Mouse (Mus musculus) cerebellum, adult 9-10 months (tissue): ENCODE data around the gene Piezo1.

ENCODE experiments used
- DNase-seq: peaks from one replicate; pipeline ENCODE4 v3.0.0; 2022

Piezo1 gene

GRCm38 (mm10) chr8:122569996-122570395 is 18.9 kb upstream of the Piezo1 start:
- DNase-seq = no peak

GRCm38 (mm10) chr8:122569329-122569728 is 18.2 kb upstream of the Piezo1 start:
- no peak for DNase-seq

DNA sequence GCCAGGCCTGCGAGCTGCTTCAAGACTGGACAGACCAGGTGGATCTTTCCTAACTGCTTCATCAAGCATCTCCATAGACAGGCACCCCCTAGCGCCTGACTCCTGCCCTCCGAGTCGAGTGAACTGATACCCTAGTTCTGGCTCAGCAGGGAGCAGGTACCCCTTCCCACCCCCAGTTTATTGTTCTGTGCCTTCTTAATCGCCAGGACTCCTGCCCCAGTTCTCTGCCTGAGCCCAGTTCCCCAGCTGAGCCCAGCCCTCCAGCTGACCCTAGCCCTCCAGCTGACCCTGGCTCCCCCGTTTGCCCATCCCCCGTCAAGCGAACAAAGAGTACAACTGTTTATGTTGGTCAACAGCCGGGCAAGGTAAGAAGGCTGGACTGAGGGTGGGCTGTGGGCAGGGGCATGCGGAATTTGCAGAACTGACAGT is 17.8 kb upstream of the Piezo1 start:
- peak; percentile 68 for DNase-seq

GRCm38 (mm10) chr8:122568109-122568504 is 17.0 kb upstream of the Piezo1 start:
- no peak for DNase-seq

GRCm38 (mm10) chr8:122567361-122568108 is 16.4 kb upstream of the Piezo1 start, which contains the start of gene Cdt1:
Gene Cdt1, plus strand, starts transcription at chr8:122568015.
- peak; percentile 96 for DNase-seq

DNA sequence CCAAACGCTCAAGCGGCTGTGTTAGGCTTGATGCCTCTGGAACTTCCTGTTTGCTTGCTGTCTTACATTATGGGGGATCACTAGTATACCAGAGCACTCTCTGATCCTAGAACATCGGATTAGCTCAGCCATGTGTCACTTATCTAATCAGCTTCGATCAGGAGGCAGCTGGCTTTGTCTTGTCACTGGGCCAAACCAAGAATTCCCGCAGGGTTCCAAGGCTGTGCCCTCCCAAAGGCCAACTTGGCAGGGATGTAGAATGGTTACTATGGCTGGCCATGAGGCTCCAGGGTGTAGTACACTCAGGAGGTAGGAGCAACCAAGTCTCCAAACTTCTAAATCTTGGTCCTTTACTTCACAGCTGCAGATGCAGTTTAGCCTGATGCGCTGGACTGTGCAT is 15.6 kb upstream of the Piezo1 start:
- no peak for DNase-seq

DNA sequence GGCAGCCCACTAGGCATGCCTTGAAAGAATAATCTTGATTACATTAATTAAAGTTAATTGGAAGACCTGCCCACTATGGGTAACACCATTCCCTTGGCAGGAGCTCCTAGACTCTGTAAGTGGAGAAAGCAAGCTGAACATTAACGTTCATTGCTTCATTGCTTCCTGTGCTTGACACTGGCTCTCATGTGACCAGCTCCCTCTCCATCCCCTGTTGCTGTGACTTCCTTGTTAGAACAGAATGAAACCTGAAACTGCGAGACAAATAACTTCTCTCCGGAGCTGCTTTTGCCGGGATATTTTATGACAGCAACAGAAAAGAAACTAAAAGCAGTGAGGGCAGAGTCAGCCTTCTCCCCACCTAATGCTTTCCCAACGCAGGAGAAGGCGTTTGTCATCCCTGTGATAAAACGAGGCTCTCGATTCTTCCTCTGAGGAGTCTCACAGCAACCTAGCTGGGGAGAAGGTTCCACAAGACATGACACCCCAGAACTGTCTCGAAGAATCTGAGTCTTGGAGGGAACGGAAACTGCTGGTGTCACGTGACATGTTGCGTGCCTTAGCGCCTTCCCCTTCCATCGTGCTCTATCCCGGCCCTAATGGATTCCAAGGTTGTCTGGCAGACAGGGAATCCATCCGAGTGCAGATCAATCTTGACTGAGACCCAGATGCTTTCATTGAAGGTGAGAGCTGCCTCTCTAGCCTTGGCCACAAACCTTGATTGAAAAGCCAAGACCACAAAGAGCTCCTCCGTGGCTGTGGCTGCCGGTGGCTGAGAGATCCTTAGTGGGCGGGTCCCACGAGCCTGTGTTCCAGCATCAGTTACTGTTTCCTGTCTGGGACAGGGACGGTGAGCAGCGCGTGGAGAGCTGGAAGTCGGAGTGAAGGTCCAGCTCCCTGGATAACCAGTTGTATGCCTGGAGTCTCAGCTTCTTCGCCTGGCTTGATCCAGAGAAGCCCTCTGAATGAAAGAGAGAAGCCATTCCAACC is 13.5 kb upstream of the Piezo1 start:
- DNase-seq = no peak

DNA sequence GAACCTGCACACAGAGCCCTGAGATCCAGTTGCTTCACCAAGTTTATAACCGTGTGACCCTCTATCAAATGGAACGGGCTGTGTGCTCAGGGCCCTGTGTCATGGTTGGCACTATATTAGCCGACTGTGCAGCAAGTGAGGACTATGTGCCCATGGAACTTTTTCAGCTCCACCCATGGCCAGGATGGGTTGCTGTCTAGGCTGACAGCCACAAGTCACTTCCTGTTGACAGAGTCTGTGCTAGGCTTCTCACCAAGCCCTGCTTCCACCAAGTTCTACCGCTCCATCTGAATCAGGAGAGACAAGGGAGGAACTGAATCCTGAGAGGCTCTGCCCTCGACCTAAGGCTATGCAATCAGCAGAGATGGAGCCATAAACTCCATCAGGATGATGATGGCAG is 10.1 kb upstream of the Piezo1 start:
- DNase-seq = no peak

DNA sequence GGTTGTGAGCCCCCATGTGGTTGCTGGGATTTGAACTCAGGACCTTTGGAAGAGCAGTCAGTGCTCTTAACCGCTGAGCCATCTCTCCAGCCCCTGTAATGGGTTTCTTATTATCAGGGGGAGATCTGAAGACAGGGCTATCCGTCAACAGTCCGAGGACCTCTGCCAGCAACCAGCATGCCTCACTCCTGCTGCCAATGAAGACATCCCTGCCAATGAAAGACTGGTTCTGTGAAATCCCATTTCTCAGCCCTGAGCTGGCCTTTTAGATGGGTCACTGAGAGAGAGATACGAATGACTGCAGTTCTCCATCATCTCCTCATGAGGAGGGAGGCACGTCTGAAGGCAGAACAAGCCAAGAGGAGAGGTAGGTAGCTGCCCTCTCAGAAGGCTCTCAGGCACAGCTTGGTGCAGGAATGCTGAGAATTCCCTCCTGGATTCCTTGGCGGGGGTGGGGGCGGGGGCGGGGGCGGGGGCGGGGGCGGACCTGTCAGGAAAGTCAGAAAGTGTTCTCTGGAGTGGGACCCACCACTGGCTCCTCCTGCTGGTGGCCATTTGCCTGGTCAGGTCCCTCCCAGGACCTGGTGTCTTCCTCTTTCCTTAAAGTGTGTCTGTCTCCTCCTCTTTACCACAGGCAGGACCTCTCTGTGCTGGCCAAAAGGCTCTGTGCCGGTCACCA is 7.7 kb upstream of the Piezo1 start:
- no peak for DNase-seq

DNA sequence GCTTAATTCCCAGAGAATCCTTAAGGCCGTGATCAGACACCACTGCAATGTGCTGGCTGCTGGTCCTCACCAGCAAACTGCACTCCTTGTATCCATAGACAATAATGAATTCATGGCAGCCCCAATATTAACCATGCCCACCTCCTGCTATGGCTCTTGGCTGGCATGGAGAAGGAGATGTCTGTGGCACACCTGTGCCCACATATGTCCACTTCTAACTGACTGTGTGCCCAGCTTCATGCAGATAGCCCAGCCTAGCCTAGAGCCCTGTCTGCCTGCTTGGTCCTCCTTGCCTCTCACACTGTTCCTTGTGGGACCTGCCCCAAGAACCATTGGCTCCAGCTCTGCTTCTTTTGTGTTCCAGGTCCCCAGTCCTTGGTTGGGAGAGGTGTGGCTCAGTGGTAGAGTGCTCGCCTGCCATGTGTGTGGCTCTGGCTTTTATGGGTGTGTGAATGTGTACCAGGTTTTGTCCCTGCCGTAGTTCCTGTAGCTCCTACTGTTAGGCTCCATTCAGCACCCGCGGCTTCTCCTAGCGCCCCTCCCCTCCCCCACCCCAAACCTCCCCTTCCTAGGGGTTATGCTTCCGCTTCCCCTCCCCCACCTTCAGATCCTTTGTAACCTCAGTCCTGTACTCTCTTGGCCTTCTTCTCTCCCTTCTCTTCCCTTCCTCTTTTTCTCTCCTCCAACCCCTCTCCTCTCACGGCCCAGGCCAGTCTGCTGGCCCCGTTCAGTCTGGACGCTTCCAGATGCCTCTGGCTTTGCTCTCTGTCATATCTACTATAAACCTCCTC is 6.3 kb upstream of the Piezo1 start:
- no peak for DNase-seq

GRCm38 (mm10) chr8:122556030-122557009 is 5.2 kb upstream of the Piezo1 start:
- DNase-seq = no peak

DNA sequence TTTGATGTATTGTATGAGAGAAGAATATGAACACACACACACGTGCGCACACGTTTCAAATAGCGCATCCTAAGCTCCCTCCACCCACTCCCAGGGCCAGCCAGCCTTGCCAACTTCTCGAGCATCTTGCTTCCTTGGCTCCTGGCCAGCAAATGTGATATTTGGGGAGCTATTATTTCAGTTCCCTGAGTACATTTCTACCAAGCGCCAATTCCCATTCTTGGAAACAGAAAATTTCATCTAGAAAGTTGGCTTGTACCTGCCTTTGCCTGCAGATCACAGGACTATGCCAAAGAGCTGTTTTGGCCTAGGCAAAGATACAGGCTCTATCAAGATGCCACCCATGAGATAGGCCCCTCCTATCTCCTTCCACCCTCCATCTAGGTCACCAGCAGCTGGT is 3.7 kb upstream of the Piezo1 start:
- DNase-seq = peak; percentile 77

GRCm38 (mm10) chr8:122550995-122551264 is 199 bp downstream of the Piezo1 start:
- no peak for DNase-seq

DNA sequence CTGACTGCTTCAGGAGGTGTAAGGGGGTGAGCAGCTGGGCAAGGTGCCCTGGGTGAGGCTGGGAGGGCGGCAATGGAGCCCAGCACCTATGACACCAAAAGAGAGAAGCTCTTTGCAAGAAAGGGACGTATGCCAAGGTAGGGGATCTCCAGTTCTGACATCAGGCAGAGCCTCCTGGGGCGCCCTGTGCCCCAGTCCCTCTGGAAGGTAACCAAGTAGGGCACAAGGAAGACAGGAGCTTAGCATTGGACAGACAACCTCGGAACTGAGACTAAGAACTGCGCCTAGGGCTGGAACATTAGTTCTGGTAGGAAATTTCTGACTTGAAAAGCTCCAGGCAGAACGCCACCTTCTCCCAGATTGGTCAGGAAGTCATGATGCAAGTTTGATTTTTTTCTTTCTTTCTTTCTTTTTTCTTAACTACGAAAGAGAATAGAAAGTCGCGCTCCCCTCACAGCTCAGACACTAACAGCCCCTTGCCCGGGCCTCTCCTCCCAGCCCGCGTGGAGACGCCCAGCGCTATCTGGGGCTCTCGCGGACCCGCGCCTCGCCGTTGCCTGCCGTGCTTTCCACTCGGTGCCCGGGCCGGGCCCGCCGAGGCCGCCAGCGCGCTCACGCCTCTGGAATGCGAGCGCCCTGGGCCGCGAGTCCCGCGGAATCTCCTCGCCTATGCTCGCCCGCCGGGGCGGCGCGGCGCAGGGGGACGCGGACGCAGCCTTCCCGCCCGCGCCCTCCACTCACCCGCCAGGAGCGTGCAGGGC is 715 bp downstream of the Piezo1 start:
- DNase-seq = no peak

DNA sequence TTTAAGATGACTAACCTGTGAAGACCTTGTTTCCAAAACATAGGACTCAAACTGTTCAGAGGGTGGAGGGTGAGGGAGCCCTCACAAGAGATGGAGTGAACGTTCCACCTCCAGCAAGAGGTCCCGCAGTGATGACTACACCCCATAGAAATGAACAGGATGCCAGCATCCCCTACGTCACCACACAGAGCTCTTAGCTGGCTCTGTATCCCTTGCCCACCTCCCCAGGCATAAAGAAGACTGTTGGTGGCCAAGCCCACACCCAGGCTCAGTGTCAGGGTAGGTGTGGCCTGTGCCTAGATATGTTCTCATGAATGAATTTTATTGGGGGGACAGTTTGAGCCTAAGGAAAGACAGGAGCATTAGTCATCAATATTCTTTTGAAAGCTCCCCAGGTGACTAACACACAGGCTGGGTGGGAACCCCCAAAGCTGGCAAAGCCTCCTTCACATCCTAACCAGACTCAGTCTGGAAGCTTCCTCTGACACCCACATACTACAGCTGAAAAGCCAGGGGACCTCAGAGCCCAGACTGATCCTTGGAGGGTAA is 2.2 kb downstream of the Piezo1 start:
- no peak for DNase-seq

- no peak for DNase-seq
These were observed 2.8 kb downstream of the Piezo1 start for GRCm38 (mm10) chr8:122548331-122548730.

DNA sequence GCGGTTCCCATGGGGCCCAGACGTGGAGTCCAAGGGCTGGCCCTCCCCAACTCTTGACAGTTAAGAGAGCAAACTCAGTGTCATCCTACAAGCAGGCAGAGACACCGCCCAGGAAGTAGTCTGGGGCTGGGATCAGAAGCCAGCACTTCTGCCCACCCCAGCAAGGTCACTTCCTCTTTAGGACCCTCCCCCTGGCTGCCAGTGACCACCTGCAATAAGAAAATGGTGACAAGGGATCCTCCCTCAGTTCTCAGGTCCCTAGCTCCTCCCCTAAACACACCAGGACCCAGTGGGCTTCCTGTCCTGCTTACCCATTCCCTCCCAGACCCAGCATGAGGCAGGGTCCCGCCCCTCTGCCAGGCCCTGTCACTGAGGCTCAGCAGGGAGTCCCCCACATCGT is 3.3 kb downstream of the Piezo1 start:
- DNase-seq = no peak

DNA sequence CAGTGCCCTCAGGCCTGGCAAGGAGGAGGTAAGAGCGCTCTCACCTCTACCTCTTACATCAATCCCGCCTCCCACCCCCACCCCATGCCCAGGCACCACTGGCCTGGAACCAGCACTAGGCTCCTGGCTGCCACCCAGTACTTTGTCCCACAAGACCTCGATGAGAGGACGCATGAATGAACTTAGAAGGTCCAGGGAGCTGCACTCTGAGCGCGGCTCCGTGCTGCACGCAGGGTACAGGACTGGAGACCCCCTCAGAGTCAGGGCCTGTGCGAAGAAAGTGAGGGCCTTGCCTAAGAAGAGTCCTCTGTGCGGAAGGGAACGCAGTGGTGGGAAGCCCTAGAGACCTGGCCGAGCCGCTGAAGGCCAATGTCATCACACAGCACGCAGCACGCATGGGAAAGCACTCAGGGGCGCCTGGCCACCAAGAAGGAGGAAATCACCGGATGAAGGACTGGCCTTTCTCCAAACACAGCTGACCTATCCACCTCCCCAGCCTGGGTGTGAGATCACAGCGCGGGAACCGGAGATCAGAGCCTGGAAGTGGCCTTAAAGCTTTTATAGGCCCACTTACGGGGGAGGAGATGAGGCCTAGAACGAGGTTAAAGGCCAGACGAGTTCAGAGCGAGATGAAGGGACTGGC is 4.2 kb downstream of the Piezo1 start:
- no peak for DNase-seq

DNA sequence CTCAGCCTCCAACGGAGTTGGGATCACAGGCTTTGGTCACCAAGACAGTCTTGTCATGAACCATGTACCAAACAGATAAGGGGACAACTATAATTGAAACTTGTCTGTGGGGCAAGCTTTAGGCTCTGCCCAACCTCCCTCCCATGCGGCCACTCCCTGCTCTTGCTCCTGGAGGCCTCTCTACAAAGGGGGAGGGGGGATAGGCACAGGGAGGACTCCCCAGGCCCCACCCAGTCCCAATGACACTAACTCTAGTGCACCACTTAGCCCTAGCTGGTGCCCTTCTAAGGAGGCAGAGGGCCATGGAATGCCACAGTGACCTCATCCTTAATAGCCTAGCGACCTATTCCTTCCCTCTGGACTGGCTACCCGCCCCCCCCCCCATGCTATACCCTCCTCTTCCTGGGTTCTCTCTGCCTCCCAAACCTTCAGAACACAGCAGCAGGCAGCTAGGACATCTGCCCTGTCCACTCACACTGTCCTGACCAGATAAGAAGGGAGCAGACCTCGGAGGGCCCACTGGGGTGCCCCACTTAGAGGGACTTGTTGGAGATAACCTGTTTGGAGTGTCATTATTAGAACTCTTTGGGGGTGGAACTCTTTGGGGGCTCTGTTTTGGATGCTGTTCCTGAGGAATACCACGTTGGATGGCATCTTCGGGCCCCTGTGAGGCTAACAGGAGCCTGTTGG is 4.9 kb downstream of the Piezo1 start:
- no peak for DNase-seq
